Mouse (Mus musculus): ENCODE measurements at regions not wholly inside any gene's neighbourhood (a gene's known extent, or its start where the extent isn't known, plus 50 kb on each side); places are given as distances from the start of the nearest gene placed in this dataset.
"Not testable (repeated sequence)": the region's sequence is repeated elsewhere in the genome, so short reads cannot be mapped to it uniquely, and the experiment has no call there.

DNA sequence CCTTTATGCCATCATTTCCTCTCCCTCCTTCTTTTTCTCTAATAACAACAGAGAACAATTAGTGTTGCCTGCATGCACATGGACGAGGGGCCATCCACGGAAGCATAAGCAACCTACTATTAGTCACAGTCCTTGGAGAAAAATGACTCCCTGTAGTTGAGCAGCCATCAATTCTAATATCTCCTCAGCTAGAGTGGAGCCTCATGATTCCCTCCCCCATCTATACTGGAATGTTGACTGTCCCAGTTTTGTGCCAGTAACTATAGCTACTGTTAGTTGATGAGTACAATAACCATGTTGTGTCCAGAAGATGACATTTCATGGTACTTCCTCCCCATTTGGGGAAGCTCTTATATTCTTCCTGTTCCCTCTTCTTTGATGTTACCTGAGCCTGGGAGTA, 64.3 kb upstream of the Rtn4 start:
- Histone ChIP-seq H3K4me1 (replicated peaks) (no peaks in the 10 kb centered on the region), H3K27me3 (no peaks in the 10 kb centered on the region), H3K36me3 (no peaks in the 10 kb centered on the region), H3K4me3 (no peak overlapping the region), H3K4me2 (no peak overlapping the region), H3K9me3 (no peaks in the 10 kb centered on the region), H3K9ac (no peak overlapping the region), H3K27ac (replicated peaks) (no peak overlapping the region)
- ATAC-seq (ENCODE audit: low FRiP score, low read depth), result no peak
- 55% methylated on average over 2 of the region's 2 CpGs for WGBS

DNA sequence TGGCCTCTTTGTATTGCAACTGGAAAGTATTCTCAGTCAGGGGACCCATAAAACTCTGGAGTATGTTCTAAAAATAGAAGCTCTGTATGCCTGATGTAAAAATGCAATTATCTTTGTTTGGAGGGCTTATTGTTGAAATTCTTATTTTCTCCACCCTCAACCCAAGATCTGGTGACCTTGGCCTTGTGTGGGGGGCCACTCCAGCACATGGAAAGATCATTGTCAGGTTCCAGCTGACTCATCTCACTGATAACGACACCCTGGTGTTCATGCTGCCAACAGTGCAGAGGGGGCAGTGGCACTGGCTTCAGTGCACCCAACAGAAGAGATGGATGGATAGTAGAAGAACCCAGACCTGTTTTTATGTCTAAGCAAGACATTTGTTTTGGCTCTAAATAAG, 60.3 kb upstream of the Rtn4 start:
- no peaks in the 10 kb centered on the region for H3K27me3 ChIP-seq
- no peaks in the 10 kb centered on the region for H3K9me3 ChIP-seq
- H3K9ac ChIP-seq, result no peak overlapping the region
- 0 out of 2 replicates have a peak, but pooled peaks cover 5% of the 10 kb centered on the region for H3K4me1 ChIP-seq (replicated peaks)
- no peaks in the 10 kb centered on the region for H3K36me3 ChIP-seq
- no peak overlapping the region for H3K4me2 ChIP-seq
- H3K4me3 ChIP-seq, result no peak overlapping the region
- 45% methylated on average over 1 of the region's 1 CpGs for WGBS
- ATAC-seq (ENCODE audit: low FRiP score, low read depth), result no peak
- no peak overlapping the region for H3K27ac ChIP-seq (replicated peaks)

DNA sequence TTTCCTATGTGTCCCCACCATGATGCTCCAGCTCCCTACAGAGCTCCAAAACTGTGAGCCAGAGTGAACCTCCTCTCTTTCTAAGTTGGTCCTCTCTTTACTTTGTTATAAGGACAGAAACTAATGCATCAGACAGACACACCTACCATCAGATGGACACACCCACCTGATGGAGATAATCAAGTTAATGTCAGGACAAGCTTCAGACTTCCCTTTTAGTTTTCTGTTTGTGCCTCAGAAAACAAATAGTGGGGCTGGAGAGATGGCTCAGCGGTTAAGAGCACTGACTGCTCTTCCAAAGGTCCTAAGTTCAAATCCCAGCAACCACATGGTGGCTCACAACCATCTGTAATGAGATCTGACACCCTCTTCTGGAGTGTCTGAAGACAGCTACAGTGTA, 59.5 kb upstream of the Rtn4 start:
- H3K4me1 ChIP-seq (replicated peaks); H3K4me2 ChIP-seq; H3K27me3 ChIP-seq; H3K9ac ChIP-seq; H3K36me3 ChIP-seq; ATAC-seq (ENCODE audit: low FRiP score, low read depth); H3K27ac ChIP-seq (replicated peaks); H3K9me3 ChIP-seq; H3K4me3 ChIP-seq: not testable (repeated sequence)
- 70% methylated on average over 1 of the region's 1 CpGs for WGBS

DNA sequence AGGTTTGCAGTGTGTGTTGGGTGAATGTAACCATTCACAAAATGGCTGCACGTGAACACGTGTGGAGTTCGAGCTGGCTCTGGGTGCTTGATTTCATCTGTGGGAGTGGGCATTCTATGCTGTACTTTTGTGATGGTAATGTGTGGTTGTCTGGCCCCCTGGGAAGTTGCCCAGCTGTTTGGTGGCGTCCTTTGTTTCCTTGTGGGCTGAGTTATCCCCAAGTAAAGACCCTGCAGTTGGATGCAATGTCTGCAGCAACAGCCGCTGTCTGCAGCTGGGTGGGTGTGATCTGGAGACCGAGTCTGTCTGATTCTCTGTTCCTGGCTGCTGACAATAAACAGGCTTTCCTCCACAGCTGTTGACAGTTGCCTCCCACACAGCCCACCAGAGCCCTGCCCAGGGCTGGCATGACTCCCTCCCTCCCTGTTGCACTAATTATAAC, 56.0 kb upstream of the Rtn4 start:
- no peak overlapping the region for H3K4me3 ChIP-seq
- no peaks in the 10 kb centered on the region for H3K9me3 ChIP-seq
- H3K4me2 ChIP-seq, result no peak overlapping the region
- WGBS, result 25% methylated on average over 6 of the region's 6 CpGs
- H3K27ac ChIP-seq (replicated peaks), result no peak overlapping the region
- no peaks in the 10 kb centered on the region for H3K27me3 ChIP-seq
- H3K36me3 ChIP-seq, result no peaks in the 10 kb centered on the region
- peak; percentile 61; the same call in 1 of the 2 replicates for ATAC-seq (ENCODE audit: low FRiP score, low read depth)
- H3K9ac ChIP-seq, result no peak overlapping the region
- 0 out of 2 replicates have a peak, but pooled peaks cover 5% of the 10 kb centered on the region for H3K4me1 ChIP-seq (replicated peaks)

DNA sequence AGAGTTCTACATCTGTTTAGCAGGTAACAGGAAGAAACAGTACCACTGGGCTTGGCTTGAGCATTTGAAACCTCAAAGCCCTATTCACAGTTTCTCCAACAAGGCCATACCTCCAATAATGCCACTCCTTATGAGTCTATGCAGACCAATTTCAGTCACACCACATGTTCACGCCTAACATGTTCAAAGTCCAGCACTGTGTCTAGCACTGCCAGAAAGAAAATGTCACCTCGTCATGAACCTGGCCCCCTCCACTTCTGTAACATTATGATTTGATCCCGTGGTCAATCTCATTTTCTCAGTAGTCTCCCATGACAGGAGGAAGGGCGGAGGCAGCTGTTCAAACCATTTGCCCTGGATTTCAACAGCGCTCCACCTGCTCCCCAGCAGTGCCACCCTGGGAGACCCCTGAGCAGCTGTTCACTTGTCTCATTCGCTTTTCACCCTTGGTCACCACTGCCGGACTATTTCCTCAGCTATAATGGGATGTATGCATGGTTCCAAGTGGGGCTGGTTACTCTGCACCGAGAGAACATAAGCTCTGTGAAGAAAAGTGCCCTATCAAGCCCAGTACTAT, 54.6 kb upstream of the Rtn4 start:
- Histone ChIP-seq H3K36me3 (no peaks in the 10 kb centered on the region), H3K9me3 (no peaks in the 10 kb centered on the region), H3K27ac (replicated peaks) (no peak overlapping the region), H3K9ac (no peak overlapping the region), H3K4me2 (no peak overlapping the region), H3K27me3 (no peaks in the 10 kb centered on the region), H3K4me3 (no peak overlapping the region), H3K4me1 (replicated peaks) (0 out of 2 replicates have a peak, but pooled peaks cover 5% of the 10 kb centered on the region)
- no peak for ATAC-seq (ENCODE audit: low FRiP score, low read depth)
- WGBS, result 71% methylated on average over 8 of the region's 8 CpGs

DNA sequence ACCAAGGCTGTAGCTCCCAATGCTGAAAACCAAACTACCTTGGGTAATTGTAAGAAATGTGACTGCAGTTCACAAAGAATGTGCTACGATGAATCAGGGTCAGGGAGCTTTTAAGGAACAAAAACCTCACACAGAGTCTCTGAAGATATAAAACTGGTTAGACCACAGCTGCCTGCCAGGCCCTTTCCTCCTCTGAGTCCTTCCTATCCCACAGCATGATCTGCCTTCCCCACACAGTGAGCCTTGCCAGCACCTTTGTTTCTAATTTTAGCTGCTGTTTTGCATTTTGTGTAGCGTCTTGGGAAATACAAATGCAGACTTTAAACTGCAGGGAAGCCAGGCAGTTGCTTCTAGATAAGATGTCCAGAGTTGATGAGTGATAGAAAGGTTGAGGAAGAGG, 53.9 kb upstream of the Rtn4 start:
- no peak for ATAC-seq (ENCODE audit: low FRiP score, low read depth)
- Histone ChIP-seq H3K36me3 (no peaks in the 10 kb centered on the region), H3K4me2 (no peak overlapping the region), H3K27me3 (no peaks in the 10 kb centered on the region), H3K4me1 (replicated peaks) (0 out of 2 replicates have a peak, but pooled peaks cover 5% of the 10 kb centered on the region), H3K27ac (replicated peaks) (no peak overlapping the region), H3K4me3 (no peak overlapping the region), H3K9ac (no peak overlapping the region), H3K9me3 (no peaks in the 10 kb centered on the region)
- WGBS, result 32% methylated on average over 2 of the region's 2 CpGs
